Mouse (Mus musculus) Patski (cell line): ENCODE measurements at regions not wholly inside any gene's neighbourhood (a gene's known extent, or its start where the extent isn't known, plus 50 kb on each side); places are given as distances from the start of the nearest gene placed in this dataset.

Experiments used
- ATAC-seq: fragments of 100-300 bp; one replicate; pipeline ENCODE4 v1.8.0; 2021
- CTCF ChIA-PET: fragments of 350-600 bp; sonication (Branson Sonifier 250); formaldehyde crosslinking; loops from one replicate; lab custom pipeline; 2022; ENCODE audit warnings: inconsistent platforms; lab: Charles Lee
- POLR2A ChIA-PET: fragments of 350-600 bp; sonication (Branson Sonifier 250); formaldehyde crosslinking; loops from one replicate; lab custom pipeline; 2022; ENCODE audit warnings: antibody characterized with exemption, inconsistent platforms; lab: Charles Lee
- DNase-seq: peaks from one replicate; pipeline ENCODE4 v3.0.0-alpha.2; 2011; ENCODE audit warnings: low read depth, low spot score
- H3K27me3 ChIP-seq: fragments of 371-371 bp; one replicate; pipeline ENCODE4 v1.5.1; 2021
- CTCF ChIP-seq: fragments of 100-300 bp; IDR thresholded peaks from one replicate; pipeline ENCODE4 v1.5.1; 2021
- in situ Hi-C: fragments of 300-500 bp; cut with MboI; formaldehyde crosslinking; loops from 3 replicates; pipeline ENCODE4 v1.11.1; 2018; ENCODE audit warnings: low pct_unique_long_range_greater_than_20kb, mixed read lengths

- no peak for DNase-seq
- no peak for ATAC-seq
- no peaks in the 10 kb centered on the region for H3K27me3 ChIP-seq
- POLR2A ChIA-PET = no interaction called here
- CTCF ChIA-PET = interaction anchor here (1.6 kb wide), 1 partner anchor 9 kb away, joined by 5 read pairs; no protein-coding TSS in a partner anchor
- in situ Hi-C loops = no loop called here
- no peak for TF ChIP-seq CTCF
These were observed 87.8 kb upstream of the Ank start for GRCm38 (mm10) chr15:27378601-27379094.

DNA sequence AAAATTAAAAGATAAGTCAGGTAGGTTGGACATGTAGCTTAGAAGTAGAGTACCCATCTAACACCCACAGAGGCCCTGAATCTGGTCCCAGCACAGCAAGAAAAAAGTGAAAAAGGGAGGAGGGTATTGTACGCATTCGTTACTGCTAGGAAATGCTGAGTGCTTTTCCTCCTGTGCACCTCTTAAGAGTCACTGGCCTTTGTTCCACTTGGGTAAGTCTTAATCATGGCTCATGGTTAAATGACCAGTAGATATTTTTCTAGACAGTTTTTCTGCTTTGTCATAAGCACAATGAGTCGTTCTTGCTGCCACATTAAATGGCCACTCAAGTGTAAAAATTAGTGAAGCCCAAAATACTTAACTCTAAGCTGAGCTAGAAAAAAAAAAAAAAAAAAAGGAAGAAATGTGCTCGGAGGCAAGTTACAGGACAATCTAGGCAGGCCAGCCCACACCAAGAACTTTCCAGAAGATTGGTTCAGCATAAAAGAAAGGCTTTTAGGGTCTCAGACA lies 86.0 kb upstream of the Ank start:
- in situ Hi-C loops = no loop called here
- peak; percentile 72 for DNase-seq
- TF ChIP-seq CTCF = no peak
- no peaks in the 10 kb centered on the region for H3K27me3 ChIP-seq
- ChIA-PET POLR2A (no interaction called here), CTCF (interaction anchor here (1.0 to 1.6 kb wide), 2 partner anchors 15 to 55 kb away, joined by 3 to 4 read pairs; no protein-coding TSS in a partner anchor)
- ATAC-seq = peak; percentile 91

DNA sequence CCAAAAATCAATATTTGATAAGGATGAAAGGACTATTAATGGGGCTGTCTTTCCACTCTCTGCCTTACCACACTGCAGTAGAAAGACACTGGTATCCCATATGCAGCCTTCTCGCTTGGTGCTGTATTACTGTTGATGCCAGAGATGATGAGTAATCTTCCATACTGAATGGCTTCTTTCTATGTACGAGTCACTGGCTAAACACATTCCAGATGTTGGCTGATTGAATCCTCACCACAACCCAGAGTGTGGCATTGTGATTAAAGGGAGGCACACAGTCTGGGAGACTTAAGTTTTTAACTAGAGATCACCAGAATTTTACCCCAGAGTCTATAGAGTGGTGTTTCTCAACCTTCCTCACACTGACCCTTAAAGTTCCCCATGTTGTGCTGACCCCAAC lies 84.9 kb upstream of the Ank start:
- in situ Hi-C loops = no loop called here
- no peaks in the 10 kb centered on the region for H3K27me3 ChIP-seq
- no peak for TF ChIP-seq CTCF
- ChIA-PET CTCF (interaction anchor here (1.0 to 1.6 kb wide), 2 partner anchors 14 to 56 kb away, joined by 3 to 4 read pairs; no protein-coding TSS in a partner anchor), POLR2A (no interaction called here)
- DNase-seq = peak; percentile 38
- ATAC-seq = peak; percentile 80

DNA sequence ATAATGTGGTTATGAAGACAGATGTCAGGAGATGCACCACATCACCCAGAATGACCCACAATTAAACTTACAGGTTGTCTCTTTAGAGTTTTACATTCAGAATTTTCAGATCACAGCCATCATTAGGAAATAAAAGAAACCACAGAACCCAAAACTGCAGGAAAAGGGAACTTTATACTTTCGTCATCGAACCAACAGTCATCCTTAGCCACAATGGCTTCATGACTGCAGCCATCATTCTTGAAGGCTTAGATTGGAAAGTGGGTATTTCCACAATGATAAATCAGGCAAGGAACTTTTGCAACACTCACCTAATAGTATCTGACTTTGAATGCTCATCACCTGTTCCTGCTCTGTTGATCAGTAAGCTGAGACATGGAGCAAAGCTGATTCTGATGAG lies 75.9 kb upstream of the Ank start:
- in situ Hi-C loops = no loop called here
- ChIA-PET CTCF (no interaction called here), POLR2A (no interaction called here)
- ATAC-seq = no peak
- no peaks in the 10 kb centered on the region for H3K27me3 ChIP-seq
- TF ChIP-seq CTCF = no peak
- DNase-seq = no peak

DNA sequence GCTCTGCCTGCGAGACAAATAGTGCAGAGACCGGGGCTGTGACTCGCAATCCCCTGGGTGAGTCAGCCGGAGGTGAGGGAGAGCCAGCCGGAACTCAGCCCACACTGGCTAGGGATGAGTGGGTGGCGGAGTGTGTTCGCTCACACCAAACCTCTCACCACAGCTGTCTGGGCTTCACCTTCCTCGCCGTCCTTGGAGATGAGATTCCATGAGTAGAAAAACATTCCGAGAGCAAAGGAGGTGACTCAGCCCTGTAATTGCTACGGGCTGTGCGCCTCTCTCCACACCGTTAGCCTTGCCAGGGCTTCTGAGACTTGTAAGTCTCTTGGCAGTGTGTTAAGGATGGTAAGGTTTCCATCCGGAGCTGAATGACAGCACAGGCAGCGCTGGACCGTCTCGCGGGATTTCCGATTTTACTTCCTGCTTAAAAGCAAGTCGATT lies 60.7 kb upstream of the Ank start:
- no peak for TF ChIP-seq CTCF
- H3K27me3 ChIP-seq = no peaks in the 10 kb centered on the region
- CTCF ChIA-PET = interaction anchor here (0.8 to 1.5 kb wide), 3 partner anchors 11 to 77 kb away, joined by 3 to 6 read pairs (median 3); no protein-coding TSS in a partner anchor
- in situ Hi-C loops = no loop called here
- POLR2A ChIA-PET = interaction anchor here (1.0 to 1.1 kb wide), 4 partner anchors 12 to 131 kb away, joined by 3 to 6 read pairs (median 3); no protein-coding TSS in a partner anchor
- peak; percentile 99 for ATAC-seq
- DNase-seq = peak; percentile 91

DNA sequence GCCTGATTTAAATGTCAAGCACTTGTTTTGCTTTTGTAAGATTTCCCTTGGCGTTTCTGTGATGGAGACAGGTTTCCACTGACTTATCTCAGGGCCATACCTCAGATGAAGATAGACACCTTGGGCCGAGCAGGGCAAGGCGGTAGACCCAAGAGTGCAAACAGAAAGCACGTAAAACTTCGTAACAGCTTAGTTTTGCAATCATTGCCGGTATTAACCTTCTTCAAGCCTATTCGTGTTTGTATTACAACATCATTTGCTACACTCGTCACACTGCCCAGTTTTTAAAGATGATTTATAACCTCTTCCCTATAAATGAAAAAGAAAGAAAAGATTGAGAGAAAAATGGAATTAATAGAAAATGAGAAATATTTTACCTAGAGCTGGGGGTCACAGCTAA lies 56.6 kb upstream of the Ank start:
- ATAC-seq = no peak
- POLR2A ChIA-PET = no interaction called here
- no peaks in the 10 kb centered on the region for H3K27me3 ChIP-seq
- TF ChIP-seq CTCF = no peak
- CTCF ChIA-PET = interaction anchor here (0.9 to 1.1 kb wide), 2 partner anchors 36 to 56 kb away, joined by 3 read pairs; no protein-coding TSS in a partner anchor
- in situ Hi-C loops = no loop called here
- no peak for DNase-seq

DNA sequence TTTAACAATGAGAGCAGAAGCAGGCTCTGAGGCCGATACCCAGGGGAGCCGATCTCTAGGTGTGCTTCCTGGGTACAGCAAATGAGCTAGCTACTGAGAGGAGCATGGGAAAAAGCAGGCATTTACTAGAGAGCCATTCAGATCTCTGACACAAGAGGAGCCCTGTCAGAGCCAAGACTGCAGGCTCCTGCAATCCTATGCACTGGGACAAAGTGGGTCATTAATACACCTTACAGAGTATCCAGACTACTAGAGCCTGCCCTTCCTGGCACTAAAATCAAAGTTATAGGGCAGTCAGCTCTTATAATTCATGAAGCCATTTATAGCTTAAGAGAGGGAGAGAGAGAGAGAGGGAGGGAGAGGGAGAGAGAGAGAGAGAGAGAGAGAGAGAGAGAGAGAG lies 54.2 kb upstream of the Ank start:
- CTCF ChIA-PET = interaction anchor here (1.0 to 1.6 kb wide), 2 partner anchors 53 to 86 kb away, joined by 4 to 5 read pairs; no protein-coding TSS in a partner anchor
- DNase-seq (no peak), ATAC-seq (no peak)
- no peak for TF ChIP-seq CTCF
- no peaks in the 10 kb centered on the region for H3K27me3 ChIP-seq
- in situ Hi-C loops = no loop called here
- POLR2A ChIA-PET = no interaction called here

GRCm38 (mm10) chr15:27412761-27413160 lies 53.7 kb upstream of the Ank start:
- no peak for DNase-seq

GRCm38 (mm10) chr15:27413486-27413885 lies 53.0 kb upstream of the Ank start:
- no peak for ATAC-seq
- in situ Hi-C loops = no loop called here

More at GRCm38 (mm10) chr15:27412761-27413160, 53.7 kb upstream of the Ank start:
- H3K27me3 ChIP-seq = no peaks in the 10 kb centered on the region
- ATAC-seq = no peak
- in situ Hi-C loops = no loop called here
- TF ChIP-seq CTCF = no peak
- POLR2A ChIA-PET = no interaction called here
- CTCF ChIA-PET = interaction anchor here (1.6 kb wide), 2 partner anchors 53 to 86 kb away, joined by 5 read pairs; no protein-coding TSS in a partner anchor

GRCm38 (mm10) chr15:27414819-27415218 lies 51.7 kb upstream of the Ank start:
- ATAC-seq (peak; percentile 73), DNase-seq (peak; percentile 88)
- ChIA-PET POLR2A (no interaction called here), CTCF (no interaction called here)
- in situ Hi-C loops = loop anchor here (5.0 kb wide), 2 partner anchors 47 to 93 kb away; no protein-coding TSS in a partner anchor
- TF ChIP-seq CTCF = no peak
- H3K27me3 ChIP-seq = no peaks in the 10 kb centered on the region

More at GRCm38 (mm10) chr15:27413486-27413885, 53.0 kb upstream of the Ank start:
- DNase-seq = no peak
- ChIA-PET POLR2A (interaction anchor here (0.7 kb wide), 1 partner anchor 20 kb away, joined by 3 read pairs; no protein-coding TSS in a partner anchor), CTCF (interaction anchor here (0.8 to 1.6 kb wide), 2 partner anchors 52 to 87 kb away, joined by 3 to 5 read pairs; no protein-coding TSS in a partner anchor)
- no peak for TF ChIP-seq CTCF
- no peaks in the 10 kb centered on the region for H3K27me3 ChIP-seq
